Mouse (Mus musculus) c-Kit-positive CD71-positive TER-119-positive erythroid progenitor cells, embryonic 14.5 days (primary cell): Measurements from ENCODE around the gene Nlrp5.
"Not testable (repeated sequence)": the region's sequence is repeated elsewhere in the genome, so short reads cannot be mapped to it uniquely, and the experiment has no call there.

ENCODE experiments used
- DNase-seq: peaks from one replicate; pipeline ENCODE4 v3.0.0-alpha.2; 2013; ENCODE audit warnings: low spot score

Gene Nlrp5

DNA sequence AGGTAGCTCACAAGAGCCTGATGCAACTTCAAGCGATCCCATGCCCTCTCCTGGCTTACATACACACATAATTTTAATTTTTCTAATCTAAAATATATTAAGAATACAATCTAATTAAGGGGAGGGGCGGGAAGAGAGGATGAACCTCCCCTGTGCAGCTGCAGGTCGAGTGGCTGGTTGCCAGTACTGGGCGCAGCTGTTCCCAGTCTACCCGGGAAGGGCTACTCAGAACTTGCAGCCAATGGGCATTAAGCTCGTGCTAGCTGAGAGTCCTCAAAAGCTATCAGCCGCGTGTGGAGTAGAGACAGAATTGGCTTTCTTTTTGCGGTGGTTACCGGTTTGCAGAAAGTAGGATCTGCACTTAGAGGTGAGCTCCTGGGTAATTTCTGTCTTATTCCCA is at the start of gene Nlrp5:
Gene Nlrp5, plus strand, starts transcription at position 301 of the 400 bp plus-strand sequence.
- no peak for DNase-seq

DNA sequence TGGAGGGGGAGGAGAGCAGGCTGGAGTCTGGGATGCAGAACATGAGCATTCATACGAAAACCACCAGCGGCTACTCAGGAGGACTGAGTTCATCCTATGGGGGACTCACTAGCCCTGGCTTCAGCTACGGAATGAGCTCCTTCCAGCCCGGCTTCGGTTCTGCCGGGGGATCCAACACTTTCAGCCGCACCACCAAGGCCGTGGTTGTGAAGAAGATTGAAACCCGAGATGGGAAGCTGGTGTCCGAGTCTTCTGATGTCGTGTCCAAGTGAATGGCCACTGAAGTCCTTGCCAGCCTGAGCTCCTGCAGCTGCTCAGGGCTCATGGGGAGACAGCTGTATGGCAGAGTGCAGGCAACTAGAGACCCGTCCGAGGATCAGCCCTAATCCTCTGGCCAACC is 27.4 kb upstream of the Nlrp5 start:
- DNase-seq: not testable (repeated sequence)

DNA sequence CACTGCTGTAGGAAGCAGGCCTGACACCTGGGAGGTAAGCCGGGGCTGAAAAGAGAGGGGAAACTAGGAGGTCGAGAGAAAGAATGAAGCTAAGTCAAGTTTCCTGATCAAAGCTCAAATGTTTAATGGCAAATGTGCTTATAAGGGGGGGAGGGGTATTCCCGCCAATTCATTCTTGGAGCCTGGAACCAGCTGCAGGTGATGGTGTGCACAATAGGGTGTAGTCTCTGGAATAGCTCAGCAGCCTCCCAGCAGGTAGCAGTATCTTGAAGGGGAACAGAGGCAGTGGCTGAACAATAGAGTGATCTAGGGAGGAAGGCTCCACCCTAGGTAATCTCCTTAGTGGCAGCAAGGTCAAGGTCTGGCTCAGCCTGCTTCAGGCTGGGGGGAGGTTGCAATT is 84.5 kb downstream of the Nlrp5 start:
- not testable (repeated sequence) for DNase-seq

DNA sequence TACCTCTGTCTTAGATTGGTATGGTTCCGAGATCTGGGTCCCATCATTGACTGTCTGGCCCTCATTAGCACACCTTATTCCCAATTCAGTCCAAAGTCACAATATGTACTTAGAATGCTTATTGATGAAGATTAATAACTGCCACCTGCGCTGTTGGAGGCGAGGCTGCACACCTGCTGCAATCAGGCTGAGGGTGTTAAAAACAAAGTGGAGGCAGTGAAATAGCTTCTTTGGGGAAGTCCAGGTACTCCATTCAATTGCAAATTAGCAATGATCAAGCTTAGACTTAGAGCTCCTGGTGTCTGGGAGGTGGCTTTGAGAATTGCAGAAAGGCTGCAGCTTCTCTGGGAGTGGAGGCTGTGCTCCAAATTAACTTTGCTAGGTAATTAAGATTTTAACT is 85.1 kb downstream of the Nlrp5 start:
- DNase-seq: not testable (repeated sequence)

DNA sequence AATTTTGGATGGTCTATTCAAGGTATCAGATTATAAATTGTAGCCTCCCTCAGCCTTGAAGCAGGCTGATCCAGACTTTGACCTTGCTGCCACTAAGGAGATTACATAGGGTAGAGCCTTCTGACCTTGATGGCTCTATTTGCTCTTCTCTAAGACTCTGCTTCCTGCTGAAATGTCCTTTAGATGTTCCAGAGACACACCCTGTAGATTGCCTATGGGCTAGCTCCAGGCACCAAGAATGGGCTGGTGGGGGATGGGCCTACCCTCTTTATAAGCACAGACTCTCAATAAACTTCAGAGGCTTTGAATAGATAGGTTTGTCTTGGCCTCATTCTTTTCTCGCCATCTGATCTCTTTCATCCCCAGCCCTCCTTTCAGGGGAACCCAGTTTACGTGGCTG is 87.2 kb downstream of the Nlrp5 start:
- not testable (repeated sequence) for DNase-seq
